Mouse (Mus musculus) limb, embryonic 12.5 days (tissue): ENCODE data around the gene Cish. TPM values are rescaled to one million over a fixed set of nuclear protein-coding genes. Genes with fewer than 3 reads are reported as not detected.

Source experiments
- ATAC-seq: fragments of 200-750 bp; cut with Nextera tagmentation; 2 replicates; pipeline ENCODE4 v1.8.0; 2017; ENCODE audit warnings: low read depth, moderate TSS enrichment; ENCODE audit not compliant: insufficient number of reproducible peaks, insufficient read depth, low FRiP score, low TSS enrichment
- H3K27ac ChIP-seq: fragments of 300-500 bp; sonication (generic); 2 replicates; pipeline ENCODE4 v1.5.1; 2016; ENCODE audit warnings: mild to moderate bottlenecking, moderate library complexity
- H3K27me3 ChIP-seq: fragments of 300-500 bp; sonication (generic); 2 replicates; pipeline ENCODE4 v1.6.1; 2016; ENCODE audit warnings: mild to moderate bottlenecking, moderate library complexity
- H3K36me3 ChIP-seq: fragments of 300-500 bp; sonication (generic); 2 replicates; pipeline ENCODE4 v1.6.1; 2016; ENCODE audit warnings: mild to moderate bottlenecking, moderate library complexity
- H3K4me1 ChIP-seq: fragments of 300-500 bp; sonication (generic); replicated peaks from 2 replicates; pipeline ENCODE4 v1.6.1; 2016
- H3K4me2 ChIP-seq: fragments of 300-500 bp; sonication (generic); 2 replicates; pipeline ENCODE4 v1.6.1; 2016; ENCODE audit warnings: mild to moderate bottlenecking, moderate library complexity
- H3K4me3 ChIP-seq: fragments of 300-500 bp; sonication (generic); replicated peaks from 2 replicates; pipeline ENCODE4 v1.5.1; 2016; ENCODE audit warnings: mild to moderate bottlenecking
- H3K9ac ChIP-seq: fragments of 300-500 bp; sonication (generic); replicated peaks from 2 replicates; pipeline ENCODE4 v1.6.1; 2016; ENCODE audit warnings: mild to moderate bottlenecking, moderate library complexity
- H3K9me3 ChIP-seq: fragments of 300-500 bp; sonication (generic); 2 replicates; pipeline ENCODE4 v1.6.1; 2016; ENCODE audit warnings: mild to moderate bottlenecking, moderate library complexity
- WGBS: fragments of 180-500 bp; shearing (Covaris S2); methylation state at CpG from one replicate; pipeline ENCODE4 v1.1.7; 2016; 5-methylcytosine and 5-hydroxymethylcytosine counted together
- polyA plus RNA-seq: library from polyadenylated mRNA; unstranded; fragments of >200 nt; fragmentation: Nextera tagmentation; extraction: Ambion mirVana; gene quantifications from 2 replicates; pipeline ENCODE4 v1.2.1, GENCODE M21; 2016

Gene Cish
- polyA plus RNA-seq, 1 experiment from 2014 or later, result 4.2 TPM

DNA sequence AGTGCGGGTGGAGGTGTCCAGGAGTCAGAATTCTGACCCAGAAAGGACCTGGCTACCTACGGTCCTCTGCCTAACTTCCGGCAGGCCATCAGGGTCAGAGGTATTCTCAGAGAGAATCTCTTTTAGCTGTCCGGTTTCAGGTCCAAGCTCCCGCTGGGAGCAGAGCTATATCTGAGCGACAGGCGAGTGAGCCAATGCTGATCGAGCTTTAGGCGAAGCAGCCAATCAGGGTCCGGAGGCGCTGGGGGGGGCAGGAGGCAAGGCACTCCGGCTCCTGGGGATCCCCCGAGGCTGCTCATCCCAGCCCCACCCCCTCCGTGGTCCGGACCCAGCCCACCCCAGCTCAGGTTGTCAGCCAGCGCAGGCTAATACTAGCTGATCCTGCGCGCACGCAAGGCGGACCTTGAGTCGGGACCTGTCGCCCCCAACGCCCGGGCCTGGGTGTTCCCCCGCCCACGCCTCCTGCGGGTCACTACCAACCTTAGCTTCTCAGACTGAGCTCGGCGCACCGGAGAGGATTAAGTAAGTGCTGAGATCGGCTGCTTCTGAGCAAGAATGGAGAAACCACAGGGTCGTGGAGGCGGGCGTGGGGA, 44.5 kb downstream of the Cish start, which contains the start of gene 6430571L13Rik:
Gene 6430571L13Rik, plus strand, starts transcription at position 336 of the 593 bp plus-strand sequence.
- H3K4me3 ChIP-seq, result peak within 1 kb of the TSS; percentile 60
- H3K4me1 ChIP-seq, result peaks cover 18% of the 10 kb centered on the region
- H3K36me3 ChIP-seq, result no peaks in the 10 kb centered on the region
- WGBS, result under 1% methylated on average over 34 of the region's 34 CpGs
- H3K4me2 ChIP-seq, result peak within 1 kb of the TSS; percentile 81
- H3K27me3 ChIP-seq, result peaks cover 37% of the 10 kb centered on the region
- no peak within 1 kb of the TSS for H3K27ac ChIP-seq
- ATAC-seq, result peak; percentile 89
- H3K9ac ChIP-seq, result peak within 1 kb of the TSS; percentile 60
- H3K9me3 ChIP-seq, result no peaks in the 10 kb centered on the region

DNA sequence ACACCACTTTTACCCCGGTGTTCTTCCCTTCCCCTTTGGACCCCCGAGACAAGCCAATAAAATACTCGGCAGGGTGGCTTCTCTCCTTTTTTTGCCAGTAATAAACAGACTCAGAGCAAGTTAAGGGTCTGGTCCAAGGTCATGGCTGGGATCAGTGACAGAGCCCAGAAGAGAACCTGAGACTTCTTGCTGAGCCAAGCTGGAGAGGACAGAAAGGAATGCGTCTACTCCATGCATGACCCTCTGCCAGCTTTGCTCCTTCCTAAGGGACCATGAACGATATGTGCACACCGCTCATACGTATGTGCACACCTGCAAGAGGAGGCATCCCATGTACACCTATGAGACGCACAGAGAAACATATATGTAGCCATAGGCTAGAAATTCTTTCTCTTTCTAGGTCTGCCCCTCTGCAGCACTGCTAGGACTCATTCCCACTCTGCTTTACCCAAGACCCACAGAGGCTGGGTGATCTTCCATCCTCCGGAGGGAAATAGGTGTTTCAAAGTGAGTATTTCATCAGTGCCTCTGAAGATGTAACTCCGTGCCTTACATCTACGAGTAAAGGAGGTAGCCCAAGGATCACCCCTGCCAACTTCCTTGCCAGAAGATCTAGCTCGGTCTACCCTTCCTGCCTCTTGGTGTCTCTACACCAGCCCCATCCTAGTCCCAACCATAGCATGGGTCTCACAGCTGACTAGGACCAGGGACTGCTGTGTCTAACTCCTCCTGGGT, 45.3 kb downstream of the Cish start:
- Histone ChIP-seq H3K27ac (no peak overlapping the region), H3K9me3 (no peaks in the 10 kb centered on the region), H3K9ac (peak overlapping the region; percentile 60), H3K27me3 (peaks cover 37% of the 10 kb centered on the region), H3K4me1 (peaks cover 18% of the 10 kb centered on the region), H3K4me2 (peak overlapping the region; percentile 81), H3K36me3 (no peaks in the 10 kb centered on the region), H3K4me3 (peak overlapping the region; percentile 60)
- WGBS, result 50% methylated on average over 12 of the region's 12 CpGs
- ATAC-seq, result no peak

- Histone ChIP-seq H3K27me3 (peaks cover 37% of the 10 kb centered on the region), H3K9ac (no peak overlapping the region), H3K4me3 (no peak overlapping the region), H3K4me2 (no peak overlapping the region), H3K9me3 (no peaks in the 10 kb centered on the region), H3K27ac (no peak overlapping the region), H3K4me1 (peaks cover 17% of the 10 kb centered on the region), H3K36me3 (no peaks in the 10 kb centered on the region)
- no peak for ATAC-seq
- 90% methylated on average over 11 of the region's 11 CpGs for WGBS
Measured at GRCm38 (mm10) chr9:107342201-107342709, 46.4 kb downstream of the Cish start.

GRCm38 (mm10) chr9:107343146-107343943, 47.5 kb downstream of the Cish start:
- Histone ChIP-seq H3K27ac (no peak overlapping the region), H3K9ac (no peak overlapping the region), H3K4me2 (no peak overlapping the region), H3K36me3 (no peaks in the 10 kb centered on the region), H3K27me3 (peaks cover 37% of the 10 kb centered on the region), H3K9me3 (no peaks in the 10 kb centered on the region), H3K4me3 (no peak overlapping the region), H3K4me1 (peaks cover 12% of the 10 kb centered on the region)
- no peak for ATAC-seq
- WGBS, result 67% methylated on average over 8 of the region's 8 CpGs

DNA sequence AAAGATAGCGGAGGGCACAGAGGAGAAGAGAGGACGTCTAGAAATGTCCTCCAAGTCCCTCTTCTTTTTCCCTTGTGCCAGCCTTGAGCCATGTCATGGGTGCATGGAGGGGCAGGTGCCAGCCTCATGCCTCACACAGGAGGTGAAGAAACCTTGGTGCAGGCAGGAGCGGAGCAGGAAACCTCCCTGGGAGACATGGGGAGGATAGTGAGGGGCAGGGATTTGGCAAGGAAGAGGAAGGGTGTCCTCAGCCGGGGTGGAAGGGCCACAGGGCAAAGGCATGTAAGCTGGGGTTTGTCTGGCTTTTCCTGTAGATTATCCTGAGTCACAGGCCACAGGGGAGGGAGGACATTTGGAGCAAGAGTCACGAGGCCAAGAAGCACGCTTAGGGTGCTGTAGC, 48.2 kb downstream of the Cish start:
- no peak overlapping the region for H3K27ac ChIP-seq
- no peaks in the 10 kb centered on the region for H3K9me3 ChIP-seq
- peaks cover 5% of the 10 kb centered on the region for H3K4me1 ChIP-seq
- no peaks in the 10 kb centered on the region for H3K36me3 ChIP-seq
- H3K27me3 ChIP-seq, result peaks cover 37% of the 10 kb centered on the region
- H3K4me3 ChIP-seq, result no peak overlapping the region
- 65% methylated on average over 6 of the region's 6 CpGs for WGBS
- H3K4me2 ChIP-seq, result no peak overlapping the region
- no peak overlapping the region for H3K9ac ChIP-seq
- no peak for ATAC-seq

DNA sequence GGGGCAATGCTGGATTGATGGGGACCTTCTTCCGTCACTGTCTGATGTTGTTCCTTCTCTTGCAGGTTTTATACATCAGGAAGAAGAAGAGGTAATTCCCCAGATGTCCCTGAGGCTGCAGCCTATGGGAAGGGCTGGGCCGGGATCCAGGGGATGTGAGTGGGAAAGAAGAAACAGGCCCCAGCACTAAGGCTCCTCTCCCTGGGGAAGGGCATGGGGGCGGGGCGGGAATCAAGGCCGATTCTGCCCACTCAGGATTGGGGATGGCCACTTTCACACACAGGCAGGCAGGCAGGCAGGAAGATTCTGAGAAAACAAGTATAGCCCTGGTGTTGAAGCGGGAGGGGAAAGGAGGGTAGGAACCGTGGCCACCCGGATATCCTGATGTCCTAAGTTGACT, 50.3 kb downstream of the Cish start:
- H3K9ac ChIP-seq, result no peak overlapping the region
- H3K27ac ChIP-seq, result no peak overlapping the region
- no peak overlapping the region for H3K4me3 ChIP-seq
- H3K36me3 ChIP-seq, result no peaks in the 10 kb centered on the region
- no peak for ATAC-seq
- 79% methylated on average over 8 of the region's 8 CpGs for WGBS
- H3K4me2 ChIP-seq, result no peak overlapping the region
- peaks cover 39% of the 10 kb centered on the region for H3K27me3 ChIP-seq
- no peaks in the 10 kb centered on the region for H3K9me3 ChIP-seq
- peaks cover under 1% of the 10 kb centered on the region; the same call in 1 of the 2 replicates for H3K4me1 ChIP-seq

DNA sequence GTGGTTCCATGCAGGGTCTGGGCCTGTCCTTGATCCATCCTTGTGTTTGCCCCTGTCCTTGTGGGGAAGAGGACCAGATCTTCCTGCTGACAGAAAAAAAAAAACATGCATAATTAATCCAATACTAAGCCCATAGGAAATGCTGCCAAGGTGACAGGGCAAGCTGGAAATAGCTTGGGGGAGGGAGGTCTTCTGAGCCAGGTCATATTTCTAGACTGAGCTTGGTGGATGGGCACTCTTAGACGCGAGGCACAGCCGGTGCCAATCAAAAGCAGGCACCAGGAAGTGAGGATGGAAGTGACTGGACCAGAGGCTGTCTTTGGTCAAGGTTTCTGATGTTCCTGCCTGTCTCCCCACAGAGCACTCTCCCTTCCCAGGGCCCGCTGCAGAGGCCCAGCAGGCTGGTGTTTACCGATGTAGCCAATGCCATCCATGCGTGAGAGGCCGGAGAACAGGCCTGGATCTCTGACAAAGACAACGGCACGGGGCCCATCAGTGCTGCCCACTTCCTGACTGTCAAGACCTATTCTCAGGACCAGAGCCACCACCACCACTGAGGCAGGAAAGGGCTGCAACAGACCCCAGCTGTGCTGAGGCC, 51.9 kb downstream of the Cish start:
- no peak for ATAC-seq

GRCm38 (mm10) chr9:107349321-107349720, 53.5 kb downstream of the Cish start:
- H3K4me1 ChIP-seq, result no peaks in the 10 kb centered on the region
- WGBS, result 26% methylated on average over 7 of the region's 7 CpGs
- H3K9ac ChIP-seq, result no peak overlapping the region
- no peak overlapping the region for H3K27ac ChIP-seq
- H3K36me3 ChIP-seq, result no peaks in the 10 kb centered on the region
- H3K4me2 ChIP-seq, result no peak overlapping the region
- no peak overlapping the region for H3K4me3 ChIP-seq
- H3K27me3 ChIP-seq, result peaks cover 26% of the 10 kb centered on the region
- no peaks in the 10 kb centered on the region for H3K9me3 ChIP-seq
- ATAC-seq, result no peak

More for the DNA sequence above, 51.9 kb downstream of the Cish start:
- Histone ChIP-seq H3K4me3 (no peak overlapping the region), H3K4me1 (no peaks in the 10 kb centered on the region), H3K27me3 (peaks cover 33% of the 10 kb centered on the region), H3K36me3 (no peaks in the 10 kb centered on the region), H3K9ac (0 out of 2 replicates have a peak overlapping the region, but pooled peaks have one; percentile 27), H3K27ac (no peak overlapping the region), H3K9me3 (no peaks in the 10 kb centered on the region), H3K4me2 (no peak overlapping the region)
- 76% methylated on average over 9 of the region's 9 CpGs for WGBS

Other genes starting within 250 kb of the Cish start
- 0.65 and 1.0 TPM in 2 replicates for gene Dock3, start 64.1 kb upstream of the Cish start, polyA plus RNA-seq
- gene Mapkapk3, start 6.1 kb upstream of the Cish start, polyA plus RNA-seq, result 5.5 and 6.7 TPM in 2 replicates
- gene Hemk1, start 42.3 kb downstream of the Cish start, polyA plus RNA-seq, result 10.6 and 11.6 TPM in 2 replicates
- gene 6430571L13Rik, start 44.6 kb downstream of the Cish start, polyA plus RNA-seq, result 0.81 and 1.4 TPM in 2 replicates
- 0.37 and 0.49 TPM in 2 replicates for gene Cacna2d2, start 103.6 kb downstream of the Cish start, polyA plus RNA-seq
- gene Tmem115, start 237.9 kb downstream of the Cish start, polyA plus RNA-seq, result 47.0 and 47.7 TPM in 2 replicates
- 15.3 and 15.6 TPM in 2 replicates for gene Cyb561d2, start 246.2 kb downstream of the Cish start, polyA plus RNA-seq
- gene Nprl2, start 246.2 kb downstream of the Cish start, polyA plus RNA-seq, result 38.6 and 40.1 TPM in 2 replicates